3 mouse cellular contexts compared by ENCODE assay signal in genomic region chr11:87435107-87435506, GRCm38 (mm10). TPM values are rescaled to one million over a fixed set of nuclear protein-coding genes. Genes with fewer than 3 reads are reported as not detected.
"Had no signal": no experiment of that assay in that cellular context is flagged by ENCODE, and none has a peak within 500 bp of the region (broad histone marks: within the 10 kb centered on the region; RNA-seq: fewer than 3 reads in every experiment).

No protein-coding gene starts in this region.

RNA-seq across cellular contexts. Expression of gene Tex14, which starts 30.2 kb away (rescaled TPM):
- total RNA-seq: heart, postnatal 4 days had no signal
- polyA plus RNA-seq: hindbrain, embryonic 10.5 days; hindbrain, embryonic 11.5 days had no signal
